Comparison of ENCODE assay signal across 8 mouse cellular contexts in genomic region chr11:116994095-116994582, GRCm38 (mm10).
DNase-seq lines count a peak whose midpoint lies in the region; ATAC-seq lines count a peak whose summit lies in the region.

No protein-coding gene starts in this region.

- H3K9me3 ChIP-seq in heart, embryonic 13.5 days = peaks cover 4% of the 10 kb centered on the region; the same call in 1 of the 2 replicates

- H3K36me3 ChIP-seq in heart, embryonic 13.5 days = no peaks in the 10 kb centered on the region

- H3K4me3 ChIP-seq in heart, embryonic 13.5 days = peak overlapping the region; percentile 24

- peaks cover 60% of the 10 kb centered on the region for H3K27me3 ChIP-seq in heart, embryonic 13.5 days (replicated peaks)

- no peak overlapping the region for H3K27ac ChIP-seq in heart, embryonic 13.5 days (replicated peaks)

- H3K4me1 ChIP-seq in heart, embryonic 13.5 days = peaks cover 2% of the 10 kb centered on the region; the same call in 1 of the 2 replicates

- no peak for ATAC-seq in heart, embryonic 13.5 days (ENCODE audit: extremely low read depth, insufficient number of reproducible peaks, low FRiP score, low TSS enrichment)
- no peak for ATAC-seq in erythroblast, adult 5-6 weeks (replicated peaks; ENCODE audit: low FRiP score, poor library complexity, severe bottlenecking)

- peak overlapping the region; percentile 38; the same call in 1 of the 2 replicates for H3K9ac ChIP-seq in heart, embryonic 13.5 days

- peak overlapping the region; percentile 35 for H3K4me2 ChIP-seq in heart, embryonic 13.5 days

- DNase-seq in kidney, adult 18-20 months = peak; percentile 44
- DNase-seq in kidney, adult 11 months = no peak
- DNase-seq in cerebellum, postnatal 14 days = peak; percentile 78 to 83
- peak; percentile 34 for DNase-seq in kidney, postnatal 14 days
- DNase-seq in mesoderm, embryonic 11.5 days (ENCODE audit: low read depth, low spot score) = peak; percentile 73
- peak; percentile 53 for DNase-seq in testis, postnatal 14 days (ENCODE audit: low spot score)

- 2% methylated on average over 18 of the region's 18 CpGs for WGBS in heart, embryonic 13.5 days
